Mouse (Mus musculus) brain, embryonic 14.5 days (tissue): Measurements from ENCODE around the gene Triobp.

Experiments
- CTCF ChIP-seq: fragments of 200-500 bp; IDR thresholded peaks from 2 replicates; pipeline ENCODE4 v1.5.1; 2012; ENCODE audit warnings: inconsistent platforms, mild to moderate bottlenecking, moderate library complexity, borderline replicate concordance; ENCODE audit not compliant: insufficient read depth, insufficient read length; ENCODE audit errors: extremely low read depth
- POLR2A ChIP-seq: fragments of 200-500 bp; IDR thresholded peaks from 2 replicates; pipeline ENCODE4 v1.6.1; 2012; ENCODE audit warnings: mild to moderate bottlenecking, inconsistent platforms, borderline replicate concordance; ENCODE audit not compliant: poor library complexity, insufficient read depth, insufficient read length, severe bottlenecking; ENCODE audit errors: extremely low read depth

DNA sequence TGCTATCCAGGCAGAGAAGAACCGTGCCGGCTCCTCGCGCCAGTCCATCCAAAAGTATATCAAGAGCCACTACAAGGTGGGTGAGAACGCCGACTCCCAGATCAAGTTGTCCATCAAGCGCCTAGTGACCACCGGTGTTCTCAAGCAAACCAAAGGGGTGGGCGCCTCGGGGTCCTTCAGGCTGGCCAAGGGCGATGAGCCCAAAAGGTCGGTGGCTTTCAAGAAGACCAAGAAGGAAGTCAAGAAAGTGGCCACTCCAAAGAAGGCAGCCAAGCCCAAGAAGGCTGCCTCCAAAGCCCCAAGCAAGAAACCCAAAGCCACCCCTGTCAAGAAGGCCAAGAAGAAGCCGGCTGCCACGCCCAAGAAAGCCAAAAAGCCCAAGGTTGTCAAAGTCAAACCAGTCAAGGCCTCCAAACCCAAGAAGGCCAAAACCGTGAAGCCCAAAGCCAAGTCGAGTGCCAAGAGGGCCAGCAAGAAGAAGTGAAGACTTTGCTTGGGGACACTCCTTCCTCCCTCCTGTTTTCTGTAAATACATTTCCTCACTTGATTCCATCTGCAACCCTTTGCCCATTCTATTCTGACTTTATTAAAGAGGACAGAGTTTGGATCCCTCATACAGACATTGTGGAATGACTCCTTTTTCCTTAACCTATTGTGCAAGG is 81.4 kb downstream of the Triobp start:
- TF ChIP-seq CTCF (no peak), POLR2A (no peak)
